Mouse (Mus musculus) regulatory T cell (primary cell): ENCODE measurements at regions not wholly inside any gene's neighbourhood (a gene's known extent, or its start where the extent isn't known, plus 50 kb on each side); places are given as distances from the start of the nearest gene placed in this dataset.
"Not testable (repeated sequence)": the region's sequence is repeated elsewhere in the genome, so short reads cannot be mapped to it uniquely, and the experiment has no call there.

Experiments used
- in situ Hi-C: fragments of 300-600 bp; cut with MboI, MseI; formaldehyde crosslinking; loops from one replicate; pipeline ENCODE4 v1.15.1; 2025; ENCODE audit warnings: high pct_unique_total_duplicates

DNA sequence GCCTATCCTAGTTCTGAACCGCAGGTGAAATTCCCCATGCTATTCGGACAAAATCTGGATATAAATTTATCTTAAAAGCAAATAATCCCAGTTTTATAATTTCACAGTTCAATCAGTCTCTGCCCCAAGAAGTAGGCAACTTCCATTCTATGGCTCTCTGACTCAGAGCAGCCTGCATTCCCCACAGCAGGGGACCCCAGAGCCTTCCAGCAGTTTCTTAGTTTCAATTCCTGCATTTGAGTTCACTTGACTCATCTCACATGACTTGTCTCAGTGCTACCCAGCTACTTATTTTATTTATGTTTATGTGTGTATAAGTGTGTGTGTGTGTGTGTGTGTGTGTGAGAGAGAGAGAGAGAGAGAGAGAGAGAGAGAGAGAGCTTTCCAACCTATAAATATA, 650.0 kb downstream of the Nebl start:
- in situ Hi-C loops, result no loop called here

DNA sequence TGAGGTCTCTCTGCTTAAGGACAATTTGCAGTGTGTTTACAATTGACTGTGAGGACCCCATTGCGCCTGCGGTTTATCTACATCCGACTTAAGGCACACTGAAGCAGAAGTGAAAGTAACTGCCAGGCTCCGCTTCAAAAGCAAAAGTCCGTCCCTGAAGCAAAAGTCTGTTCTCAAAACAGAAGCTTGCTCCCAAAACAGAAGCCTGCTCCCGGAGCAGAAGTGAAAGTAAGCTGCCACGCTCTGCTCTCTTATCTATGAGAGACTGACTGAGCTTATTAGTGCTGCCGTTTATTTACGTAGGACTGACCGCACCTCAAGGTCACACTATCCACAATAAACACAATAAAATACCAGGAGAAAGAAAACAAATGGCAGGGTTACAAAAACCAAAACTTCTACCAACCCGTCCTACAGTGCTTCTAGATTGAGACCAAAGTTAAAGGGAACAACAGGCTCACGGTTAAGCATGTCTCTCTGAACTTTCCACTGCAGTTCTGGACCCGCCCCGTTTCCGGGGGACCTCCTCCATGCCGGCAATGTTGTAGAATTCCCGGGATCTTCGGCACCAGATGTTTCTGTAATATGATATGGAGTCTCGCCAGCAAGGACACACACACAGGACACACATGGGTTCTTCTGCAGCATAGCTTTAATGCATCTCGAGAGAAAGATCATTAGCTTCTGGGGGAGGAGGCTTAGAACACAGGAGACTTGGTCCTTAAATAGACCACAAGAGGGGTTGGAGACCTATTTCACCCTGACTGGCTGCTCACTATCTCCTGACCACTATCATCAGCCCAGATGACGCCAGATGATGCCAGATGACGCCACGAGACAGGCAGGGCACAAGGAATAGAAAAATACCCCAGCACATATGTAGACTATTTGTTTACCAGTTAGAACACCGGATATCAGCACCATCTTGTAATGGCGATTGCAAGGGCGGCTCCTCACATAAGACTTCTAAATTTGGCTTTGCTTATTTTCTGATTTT, 665.8 kb downstream of the Nebl start:
- in situ Hi-C loops, result not testable (repeated sequence)
